Mouse (Mus musculus): ENCODE measurements around the gene Surf1.

DNA sequence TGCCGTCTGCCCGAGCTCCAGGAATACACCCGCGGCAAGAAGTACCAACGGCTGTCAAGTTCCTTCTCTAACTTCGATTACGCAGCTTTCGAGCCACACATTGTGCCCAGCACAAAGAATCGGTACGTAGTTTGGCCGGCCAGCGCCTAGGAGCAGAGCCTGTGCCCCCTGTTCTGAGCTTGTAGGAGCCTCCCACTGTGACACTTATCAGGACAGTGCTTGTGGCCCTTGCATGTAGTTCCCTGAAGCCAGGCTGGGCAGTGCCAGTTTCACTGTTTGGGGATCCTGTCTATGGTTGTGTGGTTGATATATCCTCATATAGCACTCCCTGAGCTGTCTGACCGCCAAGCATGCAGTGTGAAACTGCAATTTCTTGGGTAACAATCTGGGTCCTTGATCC, 408 bp upstream of the Surf1 start:
- TF ChIP-seq POLR2A (IDR thresholded peaks at IDR 0.05; ENCODE audit: insufficient read depth, low read depth, low read length) (no peak), CTCF (IDR thresholded peaks at IDR 0.05) (no peak), EP300 (IDR thresholded peaks at IDR 0.05; ENCODE audit: insufficient read depth, low read depth, low read length) (no peak)

Data from heart, adult 2 months (tissue).